Mouse (Mus musculus) macrophage (primary cell): ENCODE measurements around the gene Astn2. TPM values are rescaled to one million over a fixed set of nuclear protein-coding genes. Genes with fewer than 3 reads are reported as not detected.

Source experiments
- H3K27ac ChIP-seq: fragments of 350-480 bp; formaldehyde crosslinking; 2 replicates; pipeline ENCODE4 v1.9.0; 2021
- H3K36me3 ChIP-seq: fragments of 350-480 bp; formaldehyde crosslinking; 2 replicates; pipeline ENCODE4 v1.9.0; 2021; ENCODE audit errors: inconsistent target
- H3K4me3 ChIP-seq: fragments of 350-480 bp; formaldehyde crosslinking; 2 replicates; pipeline ENCODE4 v1.9.0; 2021; ENCODE audit errors: inconsistent target
- H3K79me2 ChIP-seq: fragments of 350-480 bp; formaldehyde crosslinking; 2 replicates; pipeline ENCODE4 v1.9.0; 2021; ENCODE audit errors: inconsistent target
- WGBS: methylation state at CpG from one replicate; pipeline ENCODE4 v1.1.7; 2026; ENCODE audit warnings: inconsistent platforms; ENCODE audit not compliant: missing documents; 5-methylcytosine and 5-hydroxymethylcytosine counted together
- polyA plus RNA-seq: library from polyadenylated mRNA; stranded (reverse); fragments of 250-400 nt; gene quantifications from 3 replicates; pipeline ENCODE4 v1.2.4, GENCODE M21; 2018; ENCODE audit warnings: inconsistent platforms

Gene Astn2
- polyA plus RNA-seq, 1 experiment from 2014 or later, result not detected

DNA sequence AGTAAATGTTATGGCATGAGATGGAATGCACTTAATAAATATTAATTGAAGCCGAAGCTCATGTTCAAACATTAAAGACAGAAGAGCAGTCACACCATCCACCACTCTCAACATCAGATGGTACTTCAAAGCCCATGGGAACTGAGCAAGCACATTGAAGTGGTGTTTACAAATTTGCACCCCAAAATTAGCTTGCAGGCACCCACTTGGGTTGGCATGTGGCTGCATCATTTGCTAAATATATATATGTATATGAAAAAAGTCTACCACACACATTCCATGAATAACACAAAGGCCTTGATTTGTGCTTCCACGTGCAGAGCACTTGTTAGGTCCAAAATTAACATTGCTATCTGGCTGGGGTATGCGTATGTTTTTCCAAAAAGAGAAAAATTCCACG, 140.4 kb downstream of the Astn2 start:
- H3K27ac ChIP-seq, result no peak overlapping the region
- no peaks in the 10 kb centered on the region for H3K79me2 ChIP-seq
- H3K36me3 ChIP-seq, result no peaks in the 10 kb centered on the region
- WGBS, result 94% methylated on average over 3 of the region's 4 CpGs
- H3K4me3 ChIP-seq, result no peak overlapping the region

DNA sequence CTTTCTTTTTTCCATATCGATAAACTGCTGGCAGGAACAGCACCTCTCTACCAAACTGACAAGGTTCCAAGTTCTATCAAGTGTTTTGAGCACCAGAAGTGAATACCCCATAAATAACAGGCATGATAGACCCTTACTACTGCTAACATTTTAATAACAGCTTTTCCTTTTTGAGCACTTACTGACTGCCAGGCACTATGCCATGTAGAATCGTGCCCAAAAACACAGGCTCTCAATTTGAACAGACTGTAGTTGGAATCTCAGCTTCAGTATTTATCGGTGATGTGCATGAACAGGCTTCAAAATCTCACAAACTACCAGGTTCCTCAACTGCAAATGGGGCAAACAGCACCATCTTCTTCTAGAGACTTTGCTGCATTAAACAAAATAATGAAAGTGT, 143.1 kb downstream of the Astn2 start:
- Histone ChIP-seq H3K79me2 (no peaks in the 10 kb centered on the region), H3K36me3 (no peaks in the 10 kb centered on the region), H3K4me3 (no peak overlapping the region), H3K27ac (no peak overlapping the region)
- WGBS, result 94% methylated on average over 3 of the region's 3 CpGs

DNA sequence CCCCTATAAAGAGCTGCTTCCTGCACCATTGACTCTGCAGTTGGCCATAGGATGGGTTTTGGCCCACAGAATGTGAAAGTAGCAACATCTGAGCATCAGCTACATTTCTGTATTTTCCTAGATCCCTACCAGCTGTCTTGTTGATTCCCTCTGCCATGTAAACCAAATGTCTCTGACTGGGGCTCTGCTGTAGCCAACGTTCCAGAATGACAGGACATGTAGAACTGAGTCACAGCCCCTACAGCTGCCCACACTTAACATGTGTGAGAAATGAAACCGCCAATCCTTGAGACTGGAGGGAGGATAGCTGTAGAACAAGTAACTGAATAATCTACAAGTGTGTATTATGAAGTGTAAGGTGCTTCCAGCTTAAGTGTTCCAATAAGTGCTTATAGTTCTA, 145.5 kb downstream of the Astn2 start:
- 70% methylated on average over 2 of the region's 2 CpGs for WGBS
- Histone ChIP-seq H3K27ac (no peak overlapping the region), H3K4me3 (no peak overlapping the region), H3K79me2 (no peaks in the 10 kb centered on the region), H3K36me3 (no peaks in the 10 kb centered on the region)

DNA sequence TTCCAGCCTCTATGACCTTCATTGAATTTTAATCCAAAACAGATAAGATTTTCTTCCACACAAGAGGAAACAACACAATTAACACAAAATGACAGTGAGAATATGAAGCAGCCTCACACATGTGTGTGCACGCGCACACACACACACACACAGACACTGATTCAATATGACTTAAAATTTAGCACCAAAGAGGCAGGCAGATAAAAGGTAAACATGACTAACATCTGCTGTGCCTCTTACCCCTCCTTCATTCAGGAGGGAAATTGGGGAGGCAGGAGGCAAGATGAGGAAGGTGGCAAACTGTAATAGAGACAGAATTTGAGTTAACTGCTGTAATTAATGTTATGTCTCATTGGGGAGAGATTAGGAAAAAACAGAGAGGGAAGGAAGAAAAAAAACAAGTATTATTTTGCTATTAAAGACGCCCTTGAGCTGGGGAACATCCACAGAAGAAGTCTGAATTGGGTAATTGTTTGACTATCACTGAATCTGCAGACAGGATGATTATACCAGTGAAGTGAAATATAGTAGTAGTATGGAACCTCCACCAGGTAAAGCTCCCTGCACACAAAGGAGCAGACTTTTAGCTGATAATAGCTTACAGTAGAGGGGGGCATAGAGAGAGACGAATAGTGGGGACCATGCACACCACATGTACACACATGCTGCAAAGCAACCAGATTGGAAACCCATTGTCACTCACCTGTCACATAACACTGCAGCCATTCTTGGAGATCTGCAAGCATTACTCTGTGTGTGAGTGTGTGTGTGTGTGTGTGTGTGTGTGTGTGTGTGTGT, 149.5 kb downstream of the Astn2 start:
- Histone ChIP-seq H3K27ac (no peak overlapping the region), H3K4me3 (no peak overlapping the region), H3K79me2 (no peaks in the 10 kb centered on the region), H3K36me3 (no peaks in the 10 kb centered on the region)
- 78% methylated on average over 4 of the region's 4 CpGs for WGBS

DNA sequence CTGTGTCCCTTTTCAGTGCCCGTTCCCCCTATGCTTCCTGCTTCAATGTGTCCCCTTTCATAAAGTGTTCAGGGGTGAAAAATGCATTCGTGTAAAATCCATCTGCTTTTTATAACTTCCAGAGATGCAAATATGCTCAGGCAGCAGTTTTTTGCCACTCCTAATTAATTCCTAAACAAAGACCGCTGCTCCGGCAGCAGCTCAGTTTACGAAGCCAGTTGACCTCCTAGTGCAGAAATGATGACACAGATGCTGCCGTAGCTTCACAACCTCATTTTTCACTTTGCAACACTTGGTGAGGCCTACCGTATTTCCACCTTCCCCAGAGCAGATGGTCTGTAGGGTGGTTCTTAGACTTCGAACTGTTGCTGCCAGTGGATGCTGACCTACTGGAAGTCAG, 155.9 kb downstream of the Astn2 start:
- Histone ChIP-seq H3K36me3 (no peaks in the 10 kb centered on the region), H3K4me3 (no peak overlapping the region), H3K79me2 (no peaks in the 10 kb centered on the region), H3K27ac (no peak overlapping the region)
- WGBS, result 91% methylated on average over 8 of the region's 8 CpGs

DNA sequence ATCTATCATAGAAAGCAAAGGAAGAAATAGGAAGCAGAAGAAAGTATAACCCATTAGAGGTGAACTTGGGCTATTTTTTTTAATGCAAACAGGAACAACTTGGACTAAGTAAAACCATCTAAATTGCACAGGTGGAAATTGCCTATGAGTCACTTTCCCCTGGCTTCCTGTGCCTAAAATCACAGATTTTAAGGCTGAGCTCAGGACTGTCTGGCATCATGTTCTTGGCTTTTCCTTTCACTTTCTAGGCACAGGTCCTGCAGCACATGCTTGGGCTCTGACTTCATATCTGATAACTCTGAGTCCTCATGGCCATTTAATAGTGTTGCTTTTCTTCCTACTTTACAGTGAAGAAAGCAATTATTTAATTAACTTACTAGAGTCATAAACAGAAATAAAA, 161.7 kb downstream of the Astn2 start:
- H3K36me3 ChIP-seq, result no peaks in the 10 kb centered on the region
- H3K79me2 ChIP-seq, result no peaks in the 10 kb centered on the region
- no peak overlapping the region for H3K27ac ChIP-seq
- H3K4me3 ChIP-seq, result no peak overlapping the region

DNA sequence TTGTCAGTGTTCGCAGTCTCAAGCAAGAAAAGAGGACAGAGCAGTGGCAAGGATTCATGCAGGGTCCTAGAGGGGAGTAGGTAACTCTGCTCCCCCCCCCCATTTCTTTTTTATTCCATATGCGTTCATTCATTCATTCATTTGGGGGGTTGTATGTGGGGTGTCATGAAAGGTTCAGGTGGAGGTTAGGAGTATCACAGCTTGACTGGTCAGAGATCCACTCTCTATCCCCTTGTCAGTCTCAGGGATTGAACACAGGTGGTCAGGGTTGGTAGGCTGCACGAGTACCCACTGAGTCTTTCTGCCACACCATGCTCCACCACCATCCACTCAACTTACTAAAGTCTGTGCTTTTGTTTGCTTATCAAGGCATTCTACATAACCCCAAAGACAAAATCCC, 171.6 kb downstream of the Astn2 start:
- Histone ChIP-seq H3K27ac (no peak overlapping the region), H3K79me2 (no peaks in the 10 kb centered on the region), H3K4me3 (no peak overlapping the region), H3K36me3 (no peaks in the 10 kb centered on the region)
- 81% methylated on average over 3 of the region's 3 CpGs for WGBS

DNA sequence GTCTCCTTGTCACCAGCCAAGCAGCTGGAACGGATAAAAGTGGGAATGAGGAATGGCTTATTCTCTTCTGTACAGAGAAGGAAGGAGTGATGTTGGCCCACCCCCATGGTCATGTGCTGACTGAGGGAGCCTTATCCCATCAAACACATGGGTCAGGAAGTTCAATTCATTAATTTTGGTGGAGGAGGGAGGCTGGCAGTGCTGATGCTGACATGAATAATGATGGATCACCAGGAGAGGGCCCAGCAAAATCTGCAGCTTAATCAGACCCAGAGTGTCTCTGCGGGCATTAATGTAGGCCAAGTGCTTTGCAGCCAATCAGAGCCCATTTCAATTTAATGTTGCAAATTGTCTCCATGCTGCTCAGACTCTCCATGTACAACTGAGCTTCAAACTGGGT, 172.1 kb downstream of the Astn2 start:
- WGBS, result 81% methylated on average over 2 of the region's 2 CpGs

DNA sequence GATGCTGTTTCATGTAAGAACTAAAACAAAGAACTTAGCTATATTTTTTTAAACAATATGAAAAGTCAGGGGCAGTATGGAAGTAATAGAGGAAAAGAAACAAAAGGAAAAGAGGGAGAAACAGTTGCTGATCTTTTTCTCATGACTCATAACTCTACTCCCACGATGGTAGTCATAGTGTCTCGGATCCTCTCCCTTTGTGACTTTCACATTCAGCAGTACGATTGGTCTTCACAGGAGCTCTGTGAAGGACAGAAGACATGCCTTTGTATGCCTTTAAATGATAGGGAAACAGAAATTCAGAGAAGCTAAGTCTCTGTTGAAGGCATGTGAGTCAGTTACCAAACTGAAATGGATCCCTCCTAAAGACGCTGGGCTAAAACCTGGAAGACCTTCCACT, 173.7 kb downstream of the Astn2 start:
- 76% methylated on average over 4 of the region's 4 CpGs for whole genome bisulfite sequencing
- Histone ChIP-seq H3K79me2 (no peaks in the 10 kb centered on the region), H3K36me3 (no peaks in the 10 kb centered on the region), H3K27ac (no peak overlapping the region), H3K4me3 (no peak overlapping the region)

More for the DNA sequence above, 172.1 kb downstream of the Astn2 start:
- no peak overlapping the region for H3K4me3 ChIP-seq
- no peak overlapping the region for H3K27ac ChIP-seq
- H3K36me3 ChIP-seq, result no peaks in the 10 kb centered on the region
- no peaks in the 10 kb centered on the region for H3K79me2 ChIP-seq

DNA sequence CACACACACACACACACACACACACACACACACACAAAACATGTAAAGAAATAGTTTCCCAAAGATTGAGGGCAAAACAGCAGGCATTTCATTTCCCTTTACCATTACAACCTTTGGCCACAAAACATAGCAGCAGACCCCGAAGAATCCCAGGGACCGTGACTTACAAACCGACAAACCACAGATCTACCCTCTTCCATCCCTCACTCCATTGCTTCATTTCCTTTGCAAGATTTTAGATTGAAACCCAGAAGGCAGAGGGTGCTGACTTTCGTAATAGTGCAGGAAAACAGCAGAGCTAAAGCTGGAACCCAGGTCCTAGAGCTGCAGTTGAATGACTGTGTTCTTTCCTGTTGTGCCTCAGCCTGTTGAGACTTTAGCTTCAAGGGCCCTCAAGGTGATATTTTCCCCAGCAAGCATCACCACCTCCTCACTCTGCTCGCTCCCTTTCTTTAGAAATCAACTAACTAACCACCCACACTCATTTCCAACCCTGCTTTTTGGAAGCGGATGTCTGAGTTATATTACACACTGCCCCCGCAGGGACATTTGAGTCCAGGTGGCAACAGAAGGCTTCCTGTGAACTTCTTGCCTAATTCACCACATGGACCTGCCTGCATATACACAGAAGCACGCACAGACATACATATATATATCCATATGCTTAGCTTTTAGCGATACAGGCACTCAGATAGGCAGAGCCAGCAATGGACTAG, 181.7 kb downstream of the Astn2 start:
- H3K79me2 ChIP-seq, result no peaks in the 10 kb centered on the region
- H3K36me3 ChIP-seq, result no peaks in the 10 kb centered on the region
- 58% methylated on average over 9 of the region's 9 CpGs for WGBS
- no peak overlapping the region for H3K27ac ChIP-seq
- H3K4me3 ChIP-seq, result no peak overlapping the region

DNA sequence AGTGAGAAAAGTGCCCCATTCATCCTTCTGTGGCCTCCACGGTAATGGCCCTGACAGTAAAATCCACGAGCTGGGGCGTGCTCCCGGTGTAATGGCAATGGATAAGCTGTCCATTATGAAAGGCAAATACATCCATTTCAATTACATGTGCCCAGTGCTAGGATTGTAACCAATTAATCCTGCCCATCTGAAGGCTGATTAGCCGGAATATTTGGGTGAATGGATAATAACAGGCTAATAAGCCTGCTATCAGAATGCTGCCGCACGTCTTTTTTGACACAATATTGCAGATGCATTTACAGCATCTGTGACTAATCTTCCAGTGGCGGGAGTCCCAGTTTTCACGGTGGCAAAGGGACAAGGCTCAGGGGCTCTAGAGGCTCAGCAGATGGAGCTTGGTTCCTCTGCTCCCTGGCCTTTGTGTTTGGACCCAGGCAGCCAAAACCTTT, 189.2 kb downstream of the Astn2 start:
- H3K4me3 ChIP-seq, result no peak overlapping the region
- H3K79me2 ChIP-seq, result no peaks in the 10 kb centered on the region
- H3K27ac ChIP-seq, result no peak overlapping the region
- H3K36me3 ChIP-seq, result no peaks in the 10 kb centered on the region
- 85% methylated on average over 9 of the region's 9 CpGs for WGBS

DNA sequence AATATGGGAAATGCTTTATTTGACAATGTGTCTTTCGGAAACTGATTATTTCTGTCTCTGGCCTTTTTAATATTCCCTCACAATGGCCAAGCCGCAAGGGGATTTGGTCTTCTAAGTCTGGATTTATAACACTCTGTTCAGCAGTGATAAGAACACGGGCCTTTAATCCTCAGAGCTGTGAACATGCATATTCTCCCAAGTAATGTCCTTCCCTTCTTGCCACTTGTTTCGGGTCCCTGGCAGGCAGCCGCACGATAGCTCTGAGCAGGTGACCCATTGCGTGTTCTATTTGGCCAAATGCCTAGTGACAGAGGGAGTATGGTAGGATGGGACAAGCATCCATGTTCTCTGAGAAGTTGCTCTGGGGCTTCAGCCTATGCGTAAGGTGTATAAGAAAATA, 214.8 kb downstream of the Astn2 start:
- Histone ChIP-seq H3K4me3 (no peak overlapping the region), H3K36me3 (no peaks in the 10 kb centered on the region), H3K79me2 (no peaks in the 10 kb centered on the region), H3K27ac (no peak overlapping the region)
- WGBS, result 90% methylated on average over 8 of the region's 8 CpGs

DNA sequence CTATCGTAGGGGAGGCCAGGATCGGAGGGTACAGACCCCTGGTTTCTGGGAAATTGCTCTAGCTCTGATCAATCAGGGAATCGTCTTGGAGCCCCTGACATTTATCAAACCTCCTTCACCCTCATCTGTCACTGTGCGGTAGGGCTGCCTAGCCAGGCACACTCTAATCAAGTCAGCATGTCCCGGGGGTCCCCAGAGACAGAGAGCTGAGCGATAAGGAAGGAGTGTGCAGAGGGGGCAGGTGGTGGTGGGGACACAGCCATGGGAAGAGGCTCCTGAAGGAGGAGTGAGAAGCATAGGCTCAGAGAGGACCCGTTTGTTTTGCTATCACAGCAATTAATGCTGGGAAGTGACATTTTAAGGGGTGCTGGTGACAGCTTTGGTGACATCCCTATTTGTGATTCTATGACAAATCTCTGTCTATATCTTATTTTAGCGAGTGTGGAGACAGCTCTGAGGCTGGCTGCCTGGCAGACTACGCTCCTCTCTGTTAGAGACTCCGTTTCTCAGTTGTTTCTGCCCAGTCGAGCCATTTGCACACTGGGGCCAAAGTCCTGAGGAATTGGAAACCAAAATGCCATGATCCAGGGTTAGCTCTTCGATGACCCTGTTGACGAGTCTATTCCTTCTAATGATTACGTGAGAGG, 228.4 kb downstream of the Astn2 start:
- H3K4me3 ChIP-seq, result no peak overlapping the region
- no peaks in the 10 kb centered on the region for H3K79me2 ChIP-seq
- no peak overlapping the region for H3K27ac ChIP-seq
- no peaks in the 10 kb centered on the region for H3K36me3 ChIP-seq
- WGBS, result 77% methylated on average over 14 of the region's 14 CpGs

DNA sequence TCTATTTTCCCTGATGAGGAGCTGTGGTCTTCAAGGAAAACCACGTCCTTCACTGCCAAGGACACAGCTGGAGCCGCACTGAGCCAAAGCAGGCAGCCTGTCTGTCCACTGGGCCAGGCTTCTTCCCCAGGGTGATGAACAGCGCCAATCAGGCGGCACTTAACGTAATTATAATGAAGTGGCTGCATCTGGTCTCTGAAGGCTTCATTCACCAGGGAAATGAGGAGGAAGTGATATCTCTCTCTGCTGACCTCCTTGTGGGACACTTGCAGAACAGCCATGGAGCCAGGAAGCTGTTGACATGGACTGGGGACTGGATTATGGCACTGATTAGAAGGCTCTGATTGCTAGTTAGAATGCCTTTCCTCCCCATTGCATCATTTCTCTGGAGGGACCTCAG, 232.8 kb downstream of the Astn2 start:
- Histone ChIP-seq H3K4me3 (no peak overlapping the region), H3K79me2 (no peaks in the 10 kb centered on the region), H3K27ac (no peak overlapping the region), H3K36me3 (no peaks in the 10 kb centered on the region)
- 80% methylated on average over 5 of the region's 5 CpGs for WGBS

DNA sequence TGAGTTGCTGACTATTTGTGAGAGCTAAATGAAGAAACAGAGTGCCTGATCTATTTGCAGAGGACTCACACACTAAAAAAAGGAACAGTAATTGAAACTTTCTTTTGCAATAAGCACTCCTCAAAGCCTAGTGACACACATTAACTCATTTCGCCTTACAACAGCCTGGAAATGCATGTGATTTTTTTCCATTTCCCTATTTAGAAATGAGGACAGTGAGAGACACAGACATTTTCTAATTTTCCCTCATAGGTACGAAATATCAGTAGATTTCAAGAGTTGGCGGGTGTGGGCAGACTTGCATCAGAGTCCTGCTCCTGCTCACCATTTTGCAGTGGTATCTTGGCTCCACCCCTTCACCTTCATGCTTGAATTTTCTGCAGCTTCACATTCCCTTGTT, 233.6 kb downstream of the Astn2 start:
- H3K36me3 ChIP-seq, result no peaks in the 10 kb centered on the region
- H3K4me3 ChIP-seq, result no peak overlapping the region
- H3K79me2 ChIP-seq, result no peaks in the 10 kb centered on the region
- WGBS, result 55% methylated on average over 3 of the region's 3 CpGs
- no peak overlapping the region for H3K27ac ChIP-seq
